Mouse (Mus musculus): ENCODE data around the gene Kcnh1. TPM values are rescaled to one million over a fixed set of nuclear protein-coding genes. Genes with fewer than 3 reads are reported as not detected.

Kcnh1 gene
- polyA plus RNA-seq, 1 experiment from 2014 or later, result 0.20 TPM

- 4% methylated on average over 13 of the region's 13 CpGs for WGBS
- Histone ChIP-seq H3K4me3 (ENCODE audit: control insufficient read depth in 1 of 2, insufficient read depth in 1 of 2, low read depth in 1 of 2, low read length in 2 of 2) (peak overlapping the region; percentile 43 to 55), H3K9me3 (ENCODE audit: control insufficient read depth, low read length) (no peaks in the 10 kb centered on the region), H3K4me2 (ENCODE audit: low read length) (peak overlapping the region; percentile 90), H3K27ac (replicated peaks in 1 of 2; ENCODE audit: control insufficient read depth in 1 of 2, insufficient read depth in 1 of 2, low read depth in 2 of 2, low read length in 2 of 2) (no peak overlapping the region), H3K4me1 (ENCODE audit: control insufficient read depth in 2 of 2, insufficient read depth in 2 of 2, low read length in 2 of 2) (peaks cover 2 to 4% of the 10 kb centered on the region in 2 experiments; a peak in 2 of 4 replicates), H3K9ac (ENCODE audit: low read length) (no peak overlapping the region), H3K36me3 (ENCODE audit: control insufficient read depth, insufficient read depth, low read length) (no peaks in the 10 kb centered on the region), H3K27me3 (ENCODE audit: control insufficient read depth, insufficient read depth, low read length) (peaks cover 36% of the 10 kb centered on the region)
- no peak for ATAC-seq (ENCODE audit: insufficient number of reproducible peaks, insufficient read depth, low FRiP score, low read depth)
Measured at GRCm38 (mm10) chr1:192191322-192191639, 707 bp downstream of the Kcnh1 start.

GRCm38 (mm10) chr1:192191859-192192258, 1.3 kb downstream of the Kcnh1 start:
- H3K4me3 ChIP-seq (ENCODE audit: control insufficient read depth in 1 of 2, insufficient read depth in 1 of 2, low read depth in 1 of 2, low read length in 2 of 2), result no peak overlapping the region
- WGBS, result 64% methylated on average over 8 of the region's 8 CpGs
- H3K27me3 ChIP-seq (ENCODE audit: control insufficient read depth, insufficient read depth, low read length), result peaks cover 36% of the 10 kb centered on the region
- H3K4me1 ChIP-seq (ENCODE audit: control insufficient read depth in 2 of 2, insufficient read depth in 2 of 2, low read length in 2 of 2), result peaks cover 2 to 4% of the 10 kb centered on the region in 2 experiments; a peak in 2 of 4 replicates
- no peaks in the 10 kb centered on the region for H3K9me3 ChIP-seq (ENCODE audit: control insufficient read depth, low read length)
- H3K4me2 ChIP-seq (ENCODE audit: low read length), result no peak overlapping the region
- no peak for ATAC-seq (ENCODE audit: insufficient number of reproducible peaks, insufficient read depth, low FRiP score, low read depth)
- H3K27ac ChIP-seq (replicated peaks in 1 of 2; ENCODE audit: control insufficient read depth in 1 of 2, insufficient read depth in 1 of 2, low read depth in 2 of 2, low read length in 2 of 2), result no peak overlapping the region
- H3K9ac ChIP-seq (ENCODE audit: low read length), result no peak overlapping the region
- no peaks in the 10 kb centered on the region for H3K36me3 ChIP-seq (ENCODE audit: control insufficient read depth, insufficient read depth, low read length)

- peaks cover 2 to 4% of the 10 kb centered on the region in 2 experiments; a peak in 2 of 4 replicates for H3K4me1 ChIP-seq (ENCODE audit: control insufficient read depth in 2 of 2, insufficient read depth in 2 of 2, low read length in 2 of 2)
- no peak overlapping the region for H3K27ac ChIP-seq (replicated peaks in 1 of 2; ENCODE audit: control insufficient read depth in 1 of 2, insufficient read depth in 1 of 2, low read depth in 2 of 2, low read length in 2 of 2)
- H3K9ac ChIP-seq (ENCODE audit: low read length), result no peak overlapping the region
- peaks cover 36% of the 10 kb centered on the region for H3K27me3 ChIP-seq (ENCODE audit: control insufficient read depth, insufficient read depth, low read length)
- no peak for ATAC-seq (ENCODE audit: insufficient number of reproducible peaks, insufficient read depth, low FRiP score, low read depth)
- H3K4me2 ChIP-seq (ENCODE audit: low read length), result no peak overlapping the region
- no peak overlapping the region for H3K4me3 ChIP-seq (ENCODE audit: control insufficient read depth in 1 of 2, insufficient read depth in 1 of 2, low read depth in 1 of 2, low read length in 2 of 2)
- WGBS, result 46% methylated on average over 9 of the region's 9 CpGs
- H3K9me3 ChIP-seq (ENCODE audit: control insufficient read depth, low read length), result no peaks in the 10 kb centered on the region
- H3K36me3 ChIP-seq (ENCODE audit: control insufficient read depth, insufficient read depth, low read length), result no peaks in the 10 kb centered on the region
Measured at GRCm38 (mm10) chr1:192192710-192193109, 2.1 kb downstream of the Kcnh1 start.

- no peak overlapping the region for H3K9ac ChIP-seq (ENCODE audit: low read length)
- ATAC-seq (ENCODE audit: insufficient number of reproducible peaks, insufficient read depth, low FRiP score, low read depth), result no peak
- WGBS, result 59% methylated on average over 14 of the region's 14 CpGs
Measured at GRCm38 (mm10) chr1:192193656-192194055, 3.1 kb downstream of the Kcnh1 start.

GRCm38 (mm10) chr1:192197495-192197894, 6.9 kb downstream of the Kcnh1 start:
- Histone ChIP-seq H3K9me3 (ENCODE audit: control insufficient read depth, low read length) (no peaks in the 10 kb centered on the region), H3K9ac (ENCODE audit: low read length) (no peak overlapping the region), H3K36me3 (ENCODE audit: control insufficient read depth, insufficient read depth, low read length) (no peaks in the 10 kb centered on the region), H3K27ac (replicated peaks in 1 of 2; ENCODE audit: control insufficient read depth in 1 of 2, insufficient read depth in 1 of 2, low read depth in 2 of 2, low read length in 2 of 2) (no peak overlapping the region), H3K27me3 (ENCODE audit: control insufficient read depth, insufficient read depth, low read length) (peaks cover 4% of the 10 kb centered on the region; the same call in 1 of the 2 replicates), H3K4me3 (ENCODE audit: control insufficient read depth in 1 of 2, insufficient read depth in 1 of 2, low read depth in 1 of 2, low read length in 2 of 2) (no peak overlapping the region), H3K4me1 (ENCODE audit: control insufficient read depth in 2 of 2, insufficient read depth in 2 of 2, low read length in 2 of 2) (peaks cover 0 to 2% of the 10 kb centered on the region in 2 experiments; a peak in 2 of 4 replicates), H3K4me2 (ENCODE audit: low read length) (no peak overlapping the region)
- 59% methylated on average over 10 of the region's 10 CpGs for WGBS
- ATAC-seq (ENCODE audit: insufficient number of reproducible peaks, insufficient read depth, low FRiP score, low read depth), result no peak

More at GRCm38 (mm10) chr1:192193656-192194055, 3.1 kb downstream of the Kcnh1 start:
- Histone ChIP-seq H3K4me2 (ENCODE audit: low read length) (no peak overlapping the region), H3K27ac (replicated peaks in 1 of 2; ENCODE audit: control insufficient read depth in 1 of 2, insufficient read depth in 1 of 2, low read depth in 2 of 2, low read length in 2 of 2) (no peak overlapping the region), H3K4me3 (ENCODE audit: control insufficient read depth in 1 of 2, insufficient read depth in 1 of 2, low read depth in 1 of 2, low read length in 2 of 2) (no peak overlapping the region), H3K36me3 (ENCODE audit: control insufficient read depth, insufficient read depth, low read length) (no peaks in the 10 kb centered on the region), H3K27me3 (ENCODE audit: control insufficient read depth, insufficient read depth, low read length) (peaks cover 36% of the 10 kb centered on the region), H3K9me3 (ENCODE audit: control insufficient read depth, low read length) (no peaks in the 10 kb centered on the region), H3K4me1 (ENCODE audit: control insufficient read depth in 2 of 2, insufficient read depth in 2 of 2, low read length in 2 of 2) (peaks cover 2 to 4% of the 10 kb centered on the region in 2 experiments; a peak in 2 of 4 replicates)

- no peaks in the 10 kb centered on the region for H3K27me3 ChIP-seq (ENCODE audit: control insufficient read depth, insufficient read depth, low read length)
Measured at GRCm38 (mm10) chr1:192202936-192203335, 12.4 kb downstream of the Kcnh1 start.

GRCm38 (mm10) chr1:192207956-192208355, 17.4 kb downstream of the Kcnh1 start:
- H3K27me3 ChIP-seq (ENCODE audit: control insufficient read depth, insufficient read depth, low read length), result no peaks in the 10 kb centered on the region
- H3K9me3 ChIP-seq (ENCODE audit: control insufficient read depth, low read length), result no peaks in the 10 kb centered on the region
- H3K4me3 ChIP-seq (ENCODE audit: control insufficient read depth in 1 of 2, insufficient read depth in 1 of 2, low read depth in 1 of 2, low read length in 2 of 2), result no peak overlapping the region
- no peak overlapping the region for H3K27ac ChIP-seq (replicated peaks in 1 of 2; ENCODE audit: control insufficient read depth in 1 of 2, insufficient read depth in 1 of 2, low read depth in 2 of 2, low read length in 2 of 2)
- WGBS, result 48% methylated on average over 5 of the region's 5 CpGs
- ATAC-seq (ENCODE audit: insufficient number of reproducible peaks, insufficient read depth, low FRiP score, low read depth), result no peak
- H3K9ac ChIP-seq (ENCODE audit: low read length), result no peak overlapping the region
- H3K4me2 ChIP-seq (ENCODE audit: low read length), result no peak overlapping the region
- H3K4me1 ChIP-seq (ENCODE audit: control insufficient read depth in 2 of 2, insufficient read depth in 2 of 2, low read length in 2 of 2), result no peaks in the 10 kb centered on the region
- H3K36me3 ChIP-seq (ENCODE audit: control insufficient read depth, insufficient read depth, low read length), result no peaks in the 10 kb centered on the region

More at GRCm38 (mm10) chr1:192202936-192203335, 12.4 kb downstream of the Kcnh1 start:
- Histone ChIP-seq H3K36me3 (ENCODE audit: control insufficient read depth, insufficient read depth, low read length) (no peaks in the 10 kb centered on the region), H3K9ac (ENCODE audit: low read length) (no peak overlapping the region), H3K4me1 (ENCODE audit: control insufficient read depth in 2 of 2, insufficient read depth in 2 of 2, low read length in 2 of 2) (no peaks in the 10 kb centered on the region), H3K4me3 (ENCODE audit: control insufficient read depth in 1 of 2, insufficient read depth in 1 of 2, low read depth in 1 of 2, low read length in 2 of 2) (no peak overlapping the region), H3K9me3 (ENCODE audit: control insufficient read depth, low read length) (no peaks in the 10 kb centered on the region), H3K4me2 (ENCODE audit: low read length) (no peak overlapping the region), H3K27ac (replicated peaks in 1 of 2; ENCODE audit: control insufficient read depth in 1 of 2, insufficient read depth in 1 of 2, low read depth in 2 of 2, low read length in 2 of 2) (no peak overlapping the region)
- 5% methylated on average over 1 of the region's 1 CpGs for WGBS
- no peak for ATAC-seq (ENCODE audit: insufficient number of reproducible peaks, insufficient read depth, low FRiP score, low read depth)

GRCm38 (mm10) chr1:192212448-192212847, 21.9 kb downstream of the Kcnh1 start:
- no peak for ATAC-seq (ENCODE audit: insufficient number of reproducible peaks, insufficient read depth, low FRiP score, low read depth)
- no peaks in the 10 kb centered on the region for H3K4me1 ChIP-seq (ENCODE audit: control insufficient read depth in 2 of 2, insufficient read depth in 2 of 2, low read length in 2 of 2)
- H3K4me2 ChIP-seq (ENCODE audit: low read length), result no peak overlapping the region
- H3K36me3 ChIP-seq (ENCODE audit: control insufficient read depth, insufficient read depth, low read length), result no peaks in the 10 kb centered on the region
- H3K9ac ChIP-seq (ENCODE audit: low read length), result no peak overlapping the region
- H3K27ac ChIP-seq (replicated peaks in 1 of 2; ENCODE audit: control insufficient read depth in 1 of 2, insufficient read depth in 1 of 2, low read depth in 2 of 2, low read length in 2 of 2), result no peak overlapping the region
- H3K27me3 ChIP-seq (ENCODE audit: control insufficient read depth, insufficient read depth, low read length), result no peaks in the 10 kb centered on the region
- 33% methylated on average over 2 of the region's 2 CpGs for WGBS
- H3K9me3 ChIP-seq (ENCODE audit: control insufficient read depth, low read length), result no peaks in the 10 kb centered on the region
- H3K4me3 ChIP-seq (ENCODE audit: control insufficient read depth in 1 of 2, insufficient read depth in 1 of 2, low read depth in 1 of 2, low read length in 2 of 2), result no peak overlapping the region

Measured in heart, embryonic 14.5 days (tissue).